Mouse (Mus musculus) brain, embryonic 14.5 days (tissue): ENCODE results near the gene Slc25a38.

Experiments
- CTCF ChIP-seq: fragments of 200-500 bp; IDR thresholded peaks from 2 replicates; pipeline ENCODE4 v1.5.1; 2012; ENCODE audit warnings: inconsistent platforms, mild to moderate bottlenecking, moderate library complexity, borderline replicate concordance; ENCODE audit not compliant: insufficient read depth, insufficient read length; ENCODE audit errors: extremely low read depth
- POLR2A ChIP-seq: fragments of 200-500 bp; IDR thresholded peaks from 2 replicates; pipeline ENCODE4 v1.6.1; 2012; ENCODE audit warnings: mild to moderate bottlenecking, inconsistent platforms, borderline replicate concordance; ENCODE audit not compliant: poor library complexity, insufficient read depth, insufficient read length, severe bottlenecking; ENCODE audit errors: extremely low read depth

DNA sequence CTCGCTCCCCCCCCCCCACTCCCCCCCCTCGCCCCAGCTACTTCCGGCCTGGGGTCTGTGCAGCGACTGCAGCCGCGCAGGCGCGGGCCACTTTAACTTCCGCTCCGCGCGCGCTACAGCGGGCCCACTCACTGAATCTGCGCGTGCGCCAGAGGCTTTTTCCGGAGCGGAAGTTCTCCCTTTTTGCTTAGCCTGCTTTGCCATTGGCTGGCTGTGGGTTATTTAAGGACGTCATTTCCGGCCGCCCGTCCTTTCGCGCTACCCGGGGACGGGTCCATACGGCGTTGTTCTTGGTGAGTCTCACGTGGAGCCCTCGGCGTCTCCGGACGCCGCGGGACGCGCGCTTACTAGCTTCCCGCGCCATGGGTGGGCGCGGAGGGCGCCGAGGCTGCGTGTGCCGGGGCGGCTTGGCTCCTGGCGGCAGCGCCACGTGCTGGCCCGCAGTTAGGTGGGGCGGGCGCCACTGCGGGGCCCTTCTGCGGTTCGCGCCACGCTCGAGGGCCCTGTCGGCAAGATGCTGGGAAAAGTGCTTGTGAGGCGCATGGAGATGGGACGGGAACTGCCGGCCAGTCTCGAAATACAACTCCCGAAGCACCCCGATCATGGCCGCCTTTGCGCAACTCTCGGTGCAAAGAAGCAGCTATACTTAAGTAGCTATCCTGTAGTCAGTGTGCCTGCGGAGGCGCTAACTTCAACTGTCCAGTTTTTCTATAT is 17.5 kb downstream of the Slc25a38 start, which contains the start of gene Rpsa:
- TF ChIP-seq POLR2A: peak; percentile 88
- no peak for TF ChIP-seq CTCF
